Mouse (Mus musculus) forebrain, postnatal 0 days (tissue): ENCODE data around the gene Gm10330. TPM values are rescaled to one million over a fixed set of nuclear protein-coding genes. Genes with fewer than 3 reads are reported as not detected.
"Not testable (repeated sequence)": the region's sequence is repeated elsewhere in the genome, so short reads cannot be mapped to it uniquely, and the experiment has no call there.

Source experiments
- ATAC-seq: fragments of 200-750 bp; cut with Nextera tagmentation; 2 replicates; pipeline ENCODE4 v1.8.0; 2017; ENCODE audit warnings: mild to moderate bottlenecking, moderate library complexity
- DNase-seq: peaks from one replicate; pipeline ENCODE4 v3.0.0-alpha.2; 2015
- H3K27ac ChIP-seq: fragments of 300-500 bp; sonication (generic); 2 replicates; pipeline ENCODE4 v1.5.1; 2014; ENCODE audit warnings: low read depth, mild to moderate bottlenecking, antibody characterized with exemption, low read length, moderate library complexity, mixed read lengths
- H3K27me3 ChIP-seq: fragments of 300-500 bp; sonication (generic); 2 replicates; pipeline ENCODE4 v1.6.1; 2014; ENCODE audit warnings: mild to moderate bottlenecking, low read length, mixed read lengths; ENCODE audit not compliant: insufficient read depth
- H3K36me3 ChIP-seq: fragments of 300-500 bp; sonication (generic); 2 replicates; pipeline ENCODE4 v1.6.1; 2014; ENCODE audit warnings: mild to moderate bottlenecking, moderate library complexity; ENCODE audit not compliant: insufficient read depth
- H3K4me1 ChIP-seq: fragments of 300-500 bp; sonication (generic); 2 replicates; pipeline ENCODE4 v1.6.1; 2014; ENCODE audit warnings: antibody characterized with exemption; ENCODE audit not compliant: insufficient read depth
- H3K4me2 ChIP-seq: fragments of 300-500 bp; sonication (generic); 2 replicates; pipeline ENCODE4 v1.6.1; 2014; ENCODE audit warnings: low read depth, mild to moderate bottlenecking, moderate library complexity
- H3K4me3 ChIP-seq: fragments of 300-500 bp; sonication (generic); 2 replicates; pipeline ENCODE4 v1.5.1; 2014; ENCODE audit warnings: low read depth, low read length, mixed read lengths
- H3K9ac ChIP-seq: fragments of 300-500 bp; sonication (generic); 2 replicates; pipeline ENCODE4 v1.6.1; 2014; ENCODE audit warnings: mild to moderate bottlenecking
- H3K9me3 ChIP-seq: fragments of 300-500 bp; sonication (generic); 2 replicates; pipeline ENCODE4 v1.6.1; 2016; ENCODE audit warnings: low read length
- WGBS: fragments of 180-500 bp; shearing (Covaris S2); extraction: QIAGEN DNeasy Blood & Tissue Kit; methylation state at CpG from one replicate; pipeline ENCODE4 v1.1.7; 2014; 5-methylcytosine and 5-hydroxymethylcytosine counted together
- polyA plus RNA-seq: library from polyadenylated mRNA; unstranded; fragments of >200 nt; fragmentation: Nextera tagmentation; extraction: Ambion mirVana; gene quantifications from 2 replicates; pipeline ENCODE4 v1.2.1, GENCODE M21; 2015
- total RNA-seq: library from RNA; depleted of rRNA; stranded (reverse); fragments of >200 nt; gene quantifications from 2 replicates; pipeline ENCODE4 v1.2.3, GENCODE M21; 2014; rRNA removed

Gm10330 gene
- 0.29 and 0.31 TPM in 2 replicates for total RNA-seq
- polyA plus RNA-seq: 0.38 TPM in 2 replicates

- H3K27me3 ChIP-seq, DNase-seq, H3K9me3 ChIP-seq, H3K9ac ChIP-seq, H3K4me3 ChIP-seq, ATAC-seq, H3K4me1 ChIP-seq, H3K4me2 ChIP-seq, H3K27ac ChIP-seq, H3K36me3 ChIP-seq: not testable (repeated sequence)
- 92% methylated on average over 1 of the region's 1 CpGs for WGBS
Measured at GRCm38 (mm10) chr12:23780165-23780564, at the start of gene Gm10330. Gene Gm10330, minus strand, starts transcription at chr12:23780265.

DNA sequence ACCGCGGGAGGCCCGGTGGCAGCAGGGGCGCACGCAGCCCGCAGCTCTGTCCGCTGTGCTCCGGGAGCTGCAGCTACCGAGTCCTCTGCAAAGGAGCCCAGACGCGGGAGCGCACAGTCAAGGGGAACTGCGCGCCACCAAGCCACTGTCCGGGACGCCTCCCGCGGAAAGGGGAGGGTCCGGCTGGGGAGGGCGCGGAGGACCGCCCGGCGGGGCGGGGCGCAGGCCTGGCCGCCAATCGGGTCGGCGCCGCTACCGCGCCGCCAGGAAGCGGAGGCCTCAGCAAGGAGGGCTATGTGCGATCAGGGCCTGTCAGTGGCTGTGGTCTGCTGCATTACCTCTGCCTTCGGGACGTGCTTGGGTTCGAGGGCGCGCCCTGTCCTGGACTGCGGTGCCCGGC, 20.7 kb upstream of the Gm10330 start:
- DNase-seq, H3K4me1 ChIP-seq, H3K4me2 ChIP-seq, H3K4me3 ChIP-seq, H3K27me3 ChIP-seq, H3K9ac ChIP-seq, ATAC-seq, H3K36me3 ChIP-seq, H3K27ac ChIP-seq, H3K9me3 ChIP-seq: not testable (repeated sequence)
- WGBS: 35% methylated on average over 36 of the region's 43 CpGs

GRCm38 (mm10) chr12:23800366-23800765, 20.3 kb upstream of the Gm10330 start:
- H3K9me3 ChIP-seq: not testable (repeated sequence)
- WGBS: 34% methylated on average over 21 of the region's 48 CpGs

More at GRCm38 (mm10) chr12:23800366-23800765, 20.3 kb upstream of the Gm10330 start:
- not testable (repeated sequence) for H3K36me3 ChIP-seq, H3K4me1 ChIP-seq, H3K27ac ChIP-seq, DNase-seq, H3K4me2 ChIP-seq, ATAC-seq, H3K27me3 ChIP-seq, H3K4me3 ChIP-seq, H3K9ac ChIP-seq
